Mouse (Mus musculus): ENCODE measurements around the gene Cacna1c.

Cacna1c gene

DNA sequence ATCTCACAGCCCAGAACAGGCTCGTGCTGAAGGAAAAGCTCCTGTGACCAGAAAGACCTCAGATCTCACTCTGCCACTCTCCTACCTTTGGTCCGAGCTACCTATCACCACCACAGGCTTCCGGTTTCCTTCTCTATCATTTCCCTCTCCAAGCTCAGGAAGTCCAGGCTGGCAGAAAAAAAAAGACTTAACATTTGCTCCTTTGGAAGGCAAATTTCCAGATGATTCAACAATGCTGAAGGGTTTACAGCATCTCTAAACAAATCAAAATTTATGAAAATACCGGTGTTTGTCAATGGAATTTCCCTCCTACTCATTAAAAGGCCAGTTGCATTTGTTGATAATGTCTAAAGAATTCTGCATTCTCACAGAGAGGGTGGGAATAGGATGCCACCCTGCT is 288.0 kb downstream of the Cacna1c start:
- DNase-seq (ENCODE audit: low spot score), result no peak

DNA sequence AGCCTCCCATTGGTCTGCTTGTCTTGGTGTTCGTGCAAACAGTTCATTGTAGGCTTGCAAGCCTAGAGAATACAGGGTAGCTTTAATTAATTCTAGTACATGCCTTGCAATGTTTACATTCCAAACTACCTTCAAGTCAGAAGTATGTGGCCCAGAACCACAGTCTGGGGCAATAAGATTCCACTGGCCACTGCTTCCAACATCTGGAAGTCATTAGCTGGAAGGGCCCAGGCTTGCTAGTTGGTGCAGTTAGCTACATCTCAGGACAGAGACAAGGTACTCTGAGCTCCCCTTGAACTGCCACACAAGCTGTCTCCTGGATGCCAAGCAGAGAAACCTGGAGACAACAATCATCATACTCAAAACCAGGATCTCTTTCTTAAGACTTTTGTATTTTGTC is 288.5 kb downstream of the Cacna1c start:
- DNase-seq (ENCODE audit: low spot score), result no peak

DNA sequence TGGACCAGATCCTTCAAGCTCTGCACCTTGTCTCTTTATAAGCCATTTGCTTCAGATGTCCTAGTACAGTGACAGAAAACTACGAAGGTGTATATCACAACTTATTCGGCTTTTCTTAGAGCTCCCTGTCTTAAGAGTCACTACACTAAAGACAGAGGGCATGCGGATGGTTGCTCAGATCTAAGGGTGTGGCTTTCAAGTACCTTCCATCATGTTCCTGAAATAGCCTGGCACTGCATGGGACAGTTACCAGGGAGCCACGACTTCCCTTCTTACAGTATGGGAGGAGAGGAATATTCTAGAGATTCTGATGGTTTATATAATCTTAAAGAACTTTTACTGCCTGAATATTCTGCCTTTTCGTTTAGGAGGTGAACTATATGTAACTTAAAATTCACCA is 289.3 kb downstream of the Cacna1c start:
- no peak for DNase-seq (ENCODE audit: low spot score)

DNA sequence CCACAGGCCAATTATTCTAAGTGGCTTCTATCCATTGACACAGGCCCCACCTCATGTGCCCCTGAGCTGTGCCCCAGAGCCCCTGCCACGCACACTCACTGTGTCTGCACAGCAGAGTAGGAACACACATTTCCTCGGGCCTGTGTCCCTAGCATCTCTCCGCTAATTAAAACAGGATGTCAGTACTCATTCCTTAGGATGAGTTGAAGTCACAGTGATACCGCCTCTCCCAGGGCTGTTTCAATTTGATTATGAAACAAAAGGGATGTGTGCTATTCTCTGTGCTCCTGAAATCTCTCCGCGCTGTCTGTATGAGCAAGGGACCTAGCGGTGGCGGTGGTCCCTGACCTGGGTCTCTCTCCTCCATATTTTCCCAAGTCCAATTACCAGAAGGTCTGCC is 296.5 kb downstream of the Cacna1c start:
- no peak for DNase-seq (ENCODE audit: low spot score)

DNA sequence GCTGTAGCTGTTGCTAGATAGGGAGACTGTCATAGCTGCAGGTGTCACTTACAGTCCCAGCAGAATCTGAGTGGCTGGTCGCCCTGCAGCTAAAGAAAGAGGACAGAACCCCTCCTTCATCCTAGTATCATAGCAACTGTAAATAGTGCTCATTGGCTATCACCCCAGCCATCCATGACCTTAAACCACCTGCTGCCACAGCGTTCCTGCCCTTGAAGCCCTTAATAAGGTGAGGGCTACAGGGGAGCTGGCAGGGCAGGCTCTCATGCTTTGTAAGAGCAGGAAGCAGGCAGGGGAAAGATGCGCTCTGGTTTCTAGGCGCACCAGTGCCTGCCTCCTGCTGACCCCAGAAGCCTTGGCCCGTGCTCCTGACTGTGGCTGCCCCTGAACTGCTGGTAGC is 299.1 kb downstream of the Cacna1c start:
- no peak for DNase-seq (ENCODE audit: low spot score)

DNA sequence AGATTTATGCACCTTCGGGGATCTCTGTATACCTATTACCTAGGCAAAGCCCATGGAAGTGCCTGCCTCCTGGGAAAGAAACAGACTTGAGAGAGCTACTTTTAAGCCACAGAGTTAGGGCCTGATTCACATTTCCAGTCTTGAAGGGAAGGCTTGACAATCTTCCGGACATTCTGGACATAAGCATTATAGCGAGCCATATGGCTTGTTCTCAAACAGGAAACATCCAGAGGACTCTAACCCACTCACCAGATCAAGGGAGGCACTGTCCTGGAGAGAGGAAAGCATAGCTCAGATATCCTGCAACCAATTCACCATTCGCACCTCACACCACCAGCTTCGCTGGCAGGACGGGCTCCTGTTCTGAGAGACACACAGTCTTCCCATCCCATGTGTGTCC is 302.2 kb downstream of the Cacna1c start:
- no peak for DNase-seq (ENCODE audit: low spot score)

DNA sequence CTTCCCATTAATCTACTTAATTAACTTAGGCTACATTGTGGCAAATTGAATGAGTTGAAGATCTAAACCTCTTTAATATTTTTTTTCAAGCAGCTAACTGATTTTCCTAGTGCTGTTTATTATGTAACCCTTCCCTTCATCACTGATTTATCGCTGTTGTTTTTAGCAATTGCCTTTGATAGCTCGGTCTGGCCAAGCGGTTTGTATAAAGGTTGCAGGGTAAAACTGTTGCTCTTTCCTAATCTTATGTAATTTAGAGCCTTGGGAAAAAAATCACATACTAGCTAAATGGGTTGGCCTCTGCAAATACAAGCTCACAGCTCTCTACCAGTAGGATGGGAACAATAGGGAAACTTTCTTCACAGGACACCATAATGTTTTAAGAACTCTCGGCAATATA is 306.8 kb downstream of the Cacna1c start:
- DNase-seq (ENCODE audit: low spot score), result no peak

DNA sequence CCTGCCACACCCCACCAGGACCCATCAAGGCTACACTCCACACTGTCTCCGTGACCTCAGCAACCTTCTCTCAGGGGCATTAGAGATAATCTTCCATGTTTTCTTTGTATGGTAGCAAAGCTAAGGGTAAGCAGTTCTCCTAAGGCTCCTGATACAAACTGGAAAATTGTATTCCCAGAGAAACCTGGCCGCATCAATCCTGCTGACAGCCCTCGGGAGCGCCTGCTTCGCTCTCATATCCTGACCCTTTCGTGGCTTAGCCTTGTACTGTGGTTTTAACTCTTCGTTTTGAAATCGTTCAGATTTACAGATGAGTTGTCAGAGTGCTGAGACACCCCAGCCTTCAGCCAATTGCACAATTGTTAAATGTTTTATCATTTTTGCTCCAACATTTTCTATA is 309.2 kb downstream of the Cacna1c start:
- DNase-seq (ENCODE audit: low spot score), result no peak

DNA sequence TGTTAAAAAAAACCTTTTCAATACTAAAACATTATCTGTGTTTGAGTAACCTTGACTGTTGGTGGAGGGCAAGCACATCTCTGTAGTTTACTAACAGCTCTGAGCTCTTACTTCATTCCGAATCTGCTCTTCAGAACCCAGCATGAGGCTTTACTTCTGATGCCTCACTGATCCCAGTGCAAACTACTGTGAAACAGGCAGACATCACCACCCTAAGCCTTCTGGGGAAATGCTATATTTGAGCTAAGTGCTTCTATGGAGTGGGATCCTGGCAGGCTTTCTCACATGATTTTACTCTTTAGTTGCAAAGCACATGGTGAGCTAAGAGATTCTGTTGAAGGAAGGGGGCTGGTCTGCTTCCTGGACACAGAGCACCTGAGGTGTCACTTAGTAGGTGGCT is 311.3 kb downstream of the Cacna1c start:
- DNase-seq (ENCODE audit: low spot score), result peak; percentile 28

DNA sequence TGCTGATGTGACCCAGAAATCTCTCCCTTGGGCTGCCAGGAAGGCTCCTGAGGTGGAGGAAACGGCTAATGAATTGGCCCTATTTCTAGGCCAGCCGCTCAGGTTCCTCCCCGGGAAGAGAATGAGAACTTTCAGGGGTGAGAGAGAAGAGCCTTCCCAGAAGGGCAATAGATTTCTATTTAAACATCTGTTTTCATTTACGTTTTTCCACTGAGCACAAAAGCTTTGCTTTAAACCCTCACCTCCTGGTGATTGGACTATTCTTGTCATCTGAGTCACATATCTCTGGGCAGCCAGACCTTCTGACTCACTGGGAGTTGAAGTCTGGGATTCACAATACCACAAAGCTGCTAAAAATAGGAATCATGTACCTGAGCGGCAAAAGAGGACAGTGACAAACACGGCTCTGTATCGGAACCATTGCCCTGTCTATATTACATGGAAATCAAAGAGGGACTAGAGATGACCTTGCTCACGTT is 312.1 kb downstream of the Cacna1c start:
- DNase-seq (ENCODE audit: low spot score), result no peak

DNA sequence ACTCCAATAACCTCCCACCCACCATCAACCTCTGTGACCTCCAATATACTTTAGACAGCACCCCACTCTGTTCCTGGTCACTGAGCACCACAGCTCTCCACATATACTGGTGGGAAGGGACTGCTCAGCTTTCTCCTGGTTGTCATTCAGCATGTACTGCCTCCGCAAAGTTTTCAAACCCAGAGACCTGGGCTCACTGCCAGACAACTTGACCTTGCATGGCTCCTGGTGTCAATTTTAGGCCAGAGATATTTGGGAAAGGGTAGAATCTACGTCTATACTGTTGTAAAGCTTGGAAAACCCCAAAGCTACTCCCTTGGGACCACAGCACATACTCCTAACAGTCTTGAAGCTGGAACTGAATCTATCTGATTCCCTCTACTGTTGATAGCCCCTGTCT is 320.0 kb downstream of the Cacna1c start:
- no peak for DNase-seq (ENCODE audit: low spot score)

DNA sequence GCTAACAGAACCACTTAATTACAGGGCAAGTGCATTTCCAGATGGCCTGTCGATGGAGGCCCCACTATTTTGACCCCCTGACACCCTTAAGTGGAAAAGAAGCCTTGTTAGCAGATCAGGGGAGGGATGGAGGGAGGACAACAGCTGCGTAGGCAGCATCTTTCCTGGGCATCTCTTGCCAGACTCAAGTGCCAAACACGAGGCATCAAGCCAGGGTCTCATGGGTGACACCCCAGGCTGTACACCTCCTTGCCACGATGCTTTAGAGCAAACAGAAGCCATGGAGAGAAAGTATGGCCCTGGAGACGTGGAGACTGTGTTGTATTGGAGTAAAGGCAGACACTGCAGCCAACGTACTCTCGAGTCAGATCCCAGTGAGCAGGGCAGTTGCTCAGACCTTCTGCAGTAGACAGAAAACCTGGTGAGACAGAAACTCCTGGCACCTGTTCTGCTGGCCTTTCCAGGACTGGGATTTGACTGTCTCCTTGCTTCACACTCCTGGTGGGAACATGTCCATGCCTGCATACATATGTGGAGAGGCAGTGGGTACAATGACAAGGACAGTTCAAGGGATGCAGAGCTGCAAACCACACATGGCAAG is 325.9 kb downstream of the Cacna1c start:
- no peak for DNase-seq (ENCODE audit: low spot score)

DNA sequence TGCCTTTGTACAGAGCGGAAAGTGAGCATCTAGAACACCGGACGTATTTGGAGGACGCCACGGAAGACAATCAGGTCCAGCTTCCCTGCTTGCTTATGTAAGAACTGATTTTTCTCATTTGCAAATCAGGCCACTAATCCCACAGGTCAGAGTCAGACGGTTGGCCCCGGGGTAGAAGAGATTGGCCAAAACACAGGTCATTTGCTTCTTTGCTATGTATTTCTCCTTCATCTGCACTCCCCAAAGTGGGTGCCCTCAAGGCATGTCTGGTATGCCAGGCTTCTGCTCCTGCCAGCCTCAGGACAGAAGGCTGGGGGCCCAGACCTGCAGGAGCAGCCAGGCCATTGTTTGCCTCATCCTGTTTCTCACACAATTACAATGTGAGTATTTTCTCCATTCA is 328.8 kb downstream of the Cacna1c start:
- DNase-seq (ENCODE audit: low spot score), result no peak

DNA sequence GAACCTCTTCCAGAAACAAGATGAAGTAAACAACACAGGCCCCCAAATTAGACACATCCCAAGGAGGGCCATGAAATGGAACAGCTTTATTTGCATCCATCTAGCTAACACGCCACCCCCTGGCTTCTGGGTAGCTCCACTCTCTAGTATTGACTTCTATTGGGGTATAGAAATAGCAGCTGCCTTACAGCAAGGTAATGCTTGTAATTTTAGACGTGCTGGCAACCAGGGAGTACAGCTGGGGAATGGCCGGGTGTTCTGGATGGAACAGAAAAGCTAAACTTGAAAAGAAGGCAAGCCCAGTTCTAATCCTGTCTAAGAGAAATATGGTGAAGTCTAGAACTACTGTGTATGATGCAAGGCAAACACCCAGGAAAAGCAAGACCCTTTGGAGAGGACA is 329.3 kb downstream of the Cacna1c start:
- no peak for DNase-seq (ENCODE audit: low spot score)

DNA sequence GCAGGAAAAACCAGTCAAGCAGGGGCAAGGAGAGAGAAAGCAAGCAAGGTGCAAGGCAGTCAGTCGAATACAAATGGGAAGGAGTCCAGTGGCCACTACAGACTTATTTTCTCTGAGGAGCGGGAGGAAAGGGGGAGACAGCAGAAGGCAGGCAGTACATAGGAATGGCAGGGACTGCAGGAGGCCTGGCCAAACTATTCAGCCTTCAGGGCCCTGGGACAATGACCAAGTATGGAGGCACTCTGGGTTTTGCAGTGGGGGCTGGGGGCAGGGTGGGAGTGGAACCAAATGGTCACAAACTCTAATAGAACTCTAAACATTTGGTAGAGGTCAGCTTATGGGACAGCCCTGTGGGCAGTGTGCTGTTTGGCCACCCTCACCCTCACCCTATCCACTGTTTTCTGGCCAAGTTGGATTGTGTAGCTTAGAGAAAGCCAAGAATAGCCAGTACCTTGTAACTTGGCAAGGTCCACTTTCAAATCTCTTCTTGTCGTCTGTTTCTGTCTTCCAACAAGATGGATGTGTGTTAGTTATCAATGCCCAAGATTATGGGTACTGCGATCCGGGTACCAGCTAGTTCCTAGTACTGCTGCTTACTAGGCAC is 330.3 kb downstream of the Cacna1c start:
- no peak for DNase-seq (ENCODE audit: low spot score)

DNA sequence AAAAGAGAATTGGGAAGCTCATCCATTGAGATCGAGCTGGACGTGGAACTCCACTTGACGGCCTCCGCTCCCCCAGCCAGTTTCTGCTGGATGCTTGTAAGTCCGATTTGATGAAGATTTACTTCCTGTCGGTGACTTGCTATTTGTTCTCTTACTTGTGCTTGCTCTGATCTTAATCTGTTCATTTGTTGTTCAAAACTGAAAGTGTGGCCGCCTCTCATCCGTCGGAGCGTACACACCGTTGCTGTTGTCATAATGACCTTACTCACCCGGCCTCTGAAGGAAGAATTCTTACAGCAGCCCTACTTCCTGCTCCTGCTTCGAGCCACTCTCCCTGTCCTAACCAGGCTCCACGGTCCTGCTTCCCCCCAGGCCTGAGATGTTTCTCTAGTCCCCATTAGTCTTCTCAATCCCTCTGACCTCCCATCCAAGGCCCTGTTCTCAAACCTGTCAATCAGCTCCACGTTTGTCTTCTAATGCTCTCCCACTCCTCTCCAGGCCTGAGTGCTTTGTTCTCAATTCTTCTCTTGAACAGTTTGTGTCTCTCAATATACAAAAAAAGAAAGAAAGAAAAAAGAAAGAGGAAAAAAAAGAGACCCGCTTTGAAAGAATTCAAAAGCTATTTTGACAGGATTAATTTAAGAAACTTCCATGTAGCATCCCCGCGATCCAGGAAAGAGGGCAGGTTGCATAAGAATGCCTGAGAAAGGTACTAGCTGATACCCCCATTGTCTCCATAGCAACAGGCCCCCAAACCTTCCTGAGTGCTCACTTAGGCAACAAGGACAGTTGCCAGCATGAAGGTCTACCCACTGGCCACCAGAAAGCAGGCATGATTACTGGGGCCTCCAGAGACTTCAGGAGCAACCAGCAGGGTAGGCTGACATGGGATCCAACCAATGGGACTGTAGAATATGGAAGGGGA is 331.3 kb downstream of the Cacna1c start:
- DNase-seq (ENCODE audit: low spot score), result no peak

DNA sequence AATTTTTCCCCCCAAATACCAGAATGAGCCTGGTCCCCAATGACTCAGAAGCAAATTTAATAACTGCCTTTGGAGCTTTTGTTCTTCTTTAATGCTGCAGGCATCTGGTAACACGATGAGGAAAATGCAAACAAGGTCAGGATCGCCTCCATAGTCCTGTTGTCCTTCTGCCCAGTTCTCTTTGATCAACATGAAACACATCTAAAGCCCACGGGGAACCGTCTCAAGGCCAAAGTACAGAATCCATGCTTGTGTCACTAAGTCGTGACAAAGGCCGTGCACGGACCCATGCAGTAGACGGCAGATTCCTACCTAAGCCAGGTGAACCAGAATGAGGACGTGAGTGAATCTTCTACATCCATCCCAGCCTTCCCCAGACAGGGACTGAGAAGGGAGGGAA is 333.5 kb downstream of the Cacna1c start:
- no peak for DNase-seq (ENCODE audit: low spot score)

DNA sequence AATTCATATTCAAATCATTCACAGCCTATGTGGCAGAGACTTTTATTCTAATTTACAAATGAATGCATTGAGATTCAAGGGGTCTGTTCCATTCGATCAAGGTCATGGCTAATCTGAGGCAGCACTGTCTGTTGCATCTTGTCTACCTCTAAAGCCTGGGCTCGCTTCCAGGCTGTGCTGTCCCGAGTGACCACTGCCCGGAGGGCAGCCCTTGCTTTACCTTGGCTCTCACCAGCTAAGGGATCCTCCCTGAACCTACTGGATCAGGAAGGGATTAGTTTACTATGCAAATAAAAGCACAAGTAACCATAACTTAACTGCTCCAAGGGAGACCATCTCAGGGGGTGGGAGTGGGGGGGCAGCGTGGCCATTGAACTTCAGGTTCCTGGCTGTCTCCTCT is 334.1 kb downstream of the Cacna1c start:
- no peak for DNase-seq (ENCODE audit: low spot score)

DNA sequence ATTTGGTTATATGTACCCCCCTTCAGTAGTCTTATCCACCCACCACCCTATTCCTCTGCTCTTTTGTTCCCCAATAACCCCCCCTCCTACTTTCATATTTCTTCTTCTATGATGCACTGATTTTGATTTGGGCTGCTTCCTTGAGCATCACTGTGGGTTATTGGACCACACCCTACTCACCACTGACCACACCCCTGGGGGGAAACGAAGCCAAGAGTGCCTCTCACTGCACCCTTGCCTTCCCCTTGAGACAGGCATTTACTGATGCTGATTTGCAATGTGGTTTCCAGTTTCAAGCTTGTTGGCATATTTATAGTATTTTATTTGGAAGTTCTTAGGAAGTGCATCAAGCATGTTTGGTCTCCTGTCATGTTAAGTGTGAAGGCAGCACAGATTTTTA is 337.8 kb downstream of the Cacna1c start:
- DNase-seq (ENCODE audit: low spot score), result no peak

DNA sequence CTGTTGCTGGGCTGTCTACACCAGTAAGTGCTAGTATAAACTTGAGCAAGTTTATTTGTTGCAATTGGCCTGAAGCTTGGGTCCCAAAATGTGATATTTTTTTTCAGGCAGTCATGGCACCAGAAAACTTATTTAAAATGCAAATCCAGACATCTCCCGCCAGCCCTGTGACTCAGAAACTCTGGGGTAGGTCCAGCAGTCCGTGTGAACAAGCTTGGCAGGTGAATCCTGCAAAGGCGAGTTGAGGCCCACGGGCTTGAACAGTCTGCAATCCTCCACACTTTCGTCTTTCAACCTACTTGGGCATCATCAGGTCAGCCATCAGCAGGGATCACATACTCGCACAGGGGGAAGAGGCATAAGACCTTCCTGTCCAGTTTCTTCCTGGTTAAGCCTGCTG is 344.1 kb downstream of the Cacna1c start:
- no peak for DNase-seq (ENCODE audit: low spot score)

DNA sequence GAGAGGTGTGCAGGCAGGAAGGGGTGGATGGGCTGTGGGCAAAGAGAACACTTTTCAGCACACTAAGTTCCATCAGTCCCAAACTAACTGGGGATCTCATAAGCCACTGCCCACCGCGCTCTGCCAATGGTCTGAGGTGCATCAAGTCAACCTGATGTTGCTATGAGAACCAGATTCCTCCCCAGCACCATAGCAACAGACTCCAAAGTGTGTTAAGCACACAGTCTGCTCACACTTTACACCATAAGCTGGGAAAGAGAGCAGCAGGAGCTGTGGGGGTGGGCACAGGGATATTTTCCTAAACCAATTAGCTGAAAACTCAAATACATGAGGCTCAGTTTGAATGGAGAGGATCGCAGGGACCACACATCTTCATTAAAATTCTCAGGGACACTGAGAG is 345.1 kb downstream of the Cacna1c start:
- peak; percentile 53 for DNase-seq (ENCODE audit: low spot score)

DNA sequence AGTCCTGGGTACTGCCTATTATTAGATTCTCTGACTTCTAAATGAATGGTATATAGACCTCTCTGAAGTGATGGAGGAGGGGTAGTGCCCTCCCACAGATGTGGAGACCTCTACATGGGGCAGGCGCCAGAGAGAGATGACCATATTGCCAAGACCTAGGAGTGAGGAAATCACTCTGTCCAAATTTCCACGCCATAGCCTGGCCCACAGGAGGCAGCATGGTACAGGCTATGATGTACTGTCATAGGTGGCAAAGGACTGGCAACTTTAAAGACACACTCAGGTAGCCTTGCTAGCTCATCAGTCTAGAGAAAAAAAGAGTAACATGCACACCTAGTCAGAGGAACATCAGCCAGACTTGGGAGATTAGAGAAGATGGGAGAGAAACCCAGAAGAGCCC is 347.6 kb downstream of the Cacna1c start:
- no peak for DNase-seq (ENCODE audit: low spot score)

DNA sequence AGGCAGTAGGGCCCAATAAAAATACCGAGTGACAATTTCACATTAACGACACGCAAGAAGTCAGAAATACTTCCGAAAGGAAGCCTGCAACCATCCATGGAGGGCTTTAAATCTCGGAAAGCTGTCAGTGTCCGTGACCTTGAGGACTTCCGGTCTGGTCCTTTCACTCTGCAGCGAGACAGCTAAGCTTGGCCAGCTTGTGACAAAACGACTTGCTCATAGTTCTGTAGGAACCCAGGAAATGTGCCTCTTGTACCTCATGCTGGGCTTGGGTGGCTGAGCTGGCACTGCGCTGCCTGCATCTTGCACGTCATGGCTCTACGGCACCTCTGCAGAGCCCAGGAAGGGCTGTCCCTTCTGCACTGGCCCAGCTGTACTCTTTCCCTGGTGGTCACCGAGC is 348.5 kb downstream of the Cacna1c start:
- DNase-seq (ENCODE audit: low spot score), result no peak

All from left cerebral cortex, adult 11 months (tissue).